17 mouse cellular contexts compared by ENCODE assay signal in genomic region chrX:139392777-139393176, GRCm38 (mm10). TPM values are rescaled to one million over a fixed set of nuclear protein-coding genes. Genes with fewer than 3 reads are reported as not detected.
DNase-seq lines count a peak whose midpoint lies in the region; ATAC-seq lines count a peak whose summit lies in the region.
"Had no signal": no experiment of that assay in that cellular context is flagged by ENCODE, and none has a peak within 500 bp of the region (broad histone marks: within the 10 kb centered on the region; RNA-seq: fewer than 3 reads in every experiment).

No protein-coding gene starts in this region.

- WGBS in forebrain, embryonic 15.5 days, result 55% methylated on average over 3 of the region's 3 CpGs
- 64% methylated on average over 3 of the region's 3 CpGs for WGBS in forebrain, embryonic 12.5 days

- no peak overlapping the region for H3K27ac ChIP-seq in forebrain, embryonic 15.5 days (replicated peaks)
- no peak overlapping the region for H3K27ac ChIP-seq in forebrain, embryonic 12.5 days
- H3K27ac ChIP-seq: heart, adult 2 months; macrophage; neural tube, embryonic 12.5 days had no signal

- no peak overlapping the region for H3K4me3 ChIP-seq in forebrain, embryonic 15.5 days
- no peak overlapping the region for H3K4me3 ChIP-seq in forebrain, embryonic 12.5 days (replicated peaks)
- H3K4me3 ChIP-seq: erythroblast, embryonic 14.5 days; heart, adult 2 months; neural tube, embryonic 12.5 days had no signal

- no peaks in the 10 kb centered on the region for H3K36me3 ChIP-seq in forebrain, embryonic 15.5 days
- H3K36me3 ChIP-seq in forebrain, embryonic 12.5 days (replicated peaks), result no peaks in the 10 kb centered on the region
- H3K36me3 ChIP-seq: neural tube, embryonic 12.5 days had no signal

- H3K9me3 ChIP-seq in forebrain, embryonic 15.5 days, result no peaks in the 10 kb centered on the region
- no peaks in the 10 kb centered on the region for H3K9me3 ChIP-seq in forebrain, embryonic 12.5 days
- H3K9me3 ChIP-seq: neural tube, embryonic 12.5 days had no signal

- DNase-seq in right cerebral cortex, adult 2 months (ENCODE audit: low spot score in 2 of 2), result peak; percentile 18 to 34
- DNase-seq in right cerebral cortex, postnatal 4 days, result no peak
- DNase-seq in left cerebral cortex, postnatal 14 days (ENCODE audit: low spot score in 2 of 2), result peak; percentile 25 to 63
- no peak for DNase-seq in gastrocnemius, postnatal 36 days
- DNase-seq in cerebellum, adult 9-10 months, result no peak
- no peak for DNase-seq in cerebellum, adult 11-12 months
- DNase-seq: heart, adult 2 months; kidney, postnatal 25 days; spleen, adult 18-20 months had no signal

- intact Hi-C loops in left cerebral cortex, postnatal 14 days (cut with DNase I), result no loop called here
- intact Hi-C loops in gastrocnemius, postnatal 36 days (cut with DNase I), result no loop called here

- no peak overlapping the region for H3K9ac ChIP-seq in forebrain, embryonic 15.5 days (replicated peaks)
- H3K9ac ChIP-seq in forebrain, embryonic 12.5 days, result no peak overlapping the region
- H3K9ac ChIP-seq: neural tube, embryonic 12.5 days had no signal

- no peaks in the 10 kb centered on the region for H3K27me3 ChIP-seq in forebrain, embryonic 15.5 days
- H3K27me3 ChIP-seq in forebrain, embryonic 12.5 days, result no peaks in the 10 kb centered on the region
- H3K27me3 ChIP-seq: neural tube, embryonic 12.5 days had no signal

- peak; percentile 78 for ATAC-seq in forebrain, embryonic 15.5 days (replicated peaks)
- ATAC-seq in forebrain, embryonic 12.5 days (ENCODE audit: low FRiP score), result no peak

- H3K4me1 ChIP-seq in forebrain, embryonic 15.5 days, result no peaks in the 10 kb centered on the region
- H3K4me1 ChIP-seq in forebrain, embryonic 12.5 days, result no peaks in the 10 kb centered on the region
- H3K4me1 ChIP-seq: neural tube, embryonic 12.5 days had no signal

- H3K4me2 ChIP-seq in forebrain, embryonic 15.5 days (replicated peaks), result no peak overlapping the region
- H3K4me2 ChIP-seq in forebrain, embryonic 12.5 days, result no peak overlapping the region
- H3K4me2 ChIP-seq: liver, embryonic 11.5 days; neural tube, embryonic 12.5 days had no signal

RNA-seq across cellular contexts. Expression of gene Trap1a, which starts 59.3 kb away (rescaled TPM):
- polyA plus RNA-seq in forebrain, embryonic 15.5 days (2015; fragmentation: Nextera tagmentation; extraction: Ambion mirVana), result not detected in 2 replicates
- not detected in 2 replicates for polyA plus RNA-seq in forebrain, embryonic 12.5 days (2016; fragmentation: Nextera tagmentation; extraction: Ambion mirVana)
- total RNA-seq in left cerebral cortex, postnatal 14 days (2021), result not detected
- total RNA-seq in gastrocnemius, postnatal 36 days (2021), result not detected
- total RNA-seq: common myeloid progenitor, adult 5-6 weeks; heart, adult 2 months; hematopoietic stem cell, adult 5-6 weeks had no signal
- polyA plus RNA-seq: erythroblast, embryonic 14.5 days; heart, adult 2 months; macrophage; neural tube, embryonic 12.5 days had no signal

Comparison
In these comparisons a context has a peak if more than half of its experiments do, and no peak if none do; other contexts are left out.
1. DNase-seq: peak in right cerebral cortex, adult 2 months (2 of 2) and left cerebral cortex, postnatal 14 days (2 of 2); none in right cerebral cortex, postnatal 4 days (single experiment), gastrocnemius, postnatal 36 days (0 of 2), cerebellum, adult 9-10 months (single experiment) and cerebellum, adult 11-12 months (single experiment).